Mouse (Mus musculus): Measurements from ENCODE around the gene Nup85.

GRCm38 (mm10) chr11:115535401-115536037 lies 28.7 kb upstream of the Nup85 start:
- no peak for TF ChIP-seq ZNF384 (IDR thresholded peaks at IDR 0.05; ENCODE audit: low read depth, low read length)
- no peak for TF ChIP-seq ZC3H11A (IDR thresholded peaks at IDR 0.05; ENCODE audit: borderline replicate concordance, low read depth, low read length)
- no peak for TF ChIP-seq MAFK (IDR thresholded peaks at IDR 0.05; ENCODE audit: insufficient read depth, low read depth, low read length)
- TF ChIP-seq CHD2 (IDR thresholded peaks at IDR 0.05; ENCODE audit: low read depth, low read length), result no peak
- no peak for TF ChIP-seq HCFC1 (IDR thresholded peaks at IDR 0.05; ENCODE audit: borderline replicate concordance, insufficient read depth, low read length)
